Mouse (Mus musculus) ES-E14 (cell line): ENCODE measurements around the gene Nrg4. TPM values are rescaled to one million over a fixed set of nuclear protein-coding genes. Genes with fewer than 3 reads are reported as not detected.

Experiments used
- DNase-seq: peaks from one replicate; pipeline ENCODE4 v3.0.0-alpha.2; 2013; ENCODE audit warnings: low read depth, low spot score
- H3K27ac ChIP-seq: 2 replicates; pipeline ENCODE4 v1.5.1; 2012; ENCODE audit warnings: low read depth, mild to moderate bottlenecking, low read length, moderate library complexity, mixed read lengths; ENCODE audit not compliant: poor library complexity, insufficient read depth, severe bottlenecking
- H3K36me3 ChIP-seq: 2 replicates; pipeline ENCODE4 v1.6.1; 2012; ENCODE audit warnings: mild to moderate bottlenecking, low read length, moderate library complexity, mixed read lengths; ENCODE audit not compliant: control insufficient read depth, poor library complexity, insufficient read depth, severe bottlenecking
- H3K4me1 ChIP-seq, 2 experiments: fragments of 150-350 bp in 1 of 2; sonication (generic) in 1 of 2; 2 replicates each; pipeline ENCODE4 v1.6.1; 2012; ENCODE audit warnings: low read length in 2 of 2, mild to moderate bottlenecking in 1 of 2, mixed read lengths in 1 of 2; ENCODE audit not compliant: control insufficient read depth in 2 of 2, insufficient read depth in 2 of 2, poor library complexity in 1 of 2
- H3K4me3 ChIP-seq, 2 experiments: fragments of 150-350 bp in 1 of 2; sonication (generic) in 1 of 2; 2 replicates each; pipeline ENCODE4 v1.5.1; 2012; ENCODE audit warnings: low read length in 2 of 2, low read depth in 1 of 2, mild to moderate bottlenecking in 1 of 2, mixed read lengths in 1 of 2; ENCODE audit not compliant: insufficient read depth in 1 of 2, poor library complexity in 1 of 2, severe bottlenecking in 1 of 2
- H3K9ac ChIP-seq: 2 replicates; pipeline ENCODE4 v1.6.1; 2012; ENCODE audit warnings: low read depth, mild to moderate bottlenecking, low read length, mixed read lengths; ENCODE audit not compliant: poor library complexity, insufficient read depth, severe bottlenecking
- H3K9me3 ChIP-seq: fragments of 150-350 bp; sonication (generic); 2 replicates; pipeline ENCODE4 v1.6.1; 2012; ENCODE audit warnings: low read depth, mild to moderate bottlenecking, low read length; ENCODE audit not compliant: control insufficient read depth, insufficient read depth
- CHD2 ChIP-seq: IDR thresholded peaks from 2 replicates; pipeline ENCODE4 v1.6.1; 2014; ENCODE audit warnings: mild to moderate bottlenecking, low read depth, low read length, inconsistent platforms
- HCFC1 ChIP-seq: IDR thresholded peaks from 2 replicates; pipeline ENCODE4 v1.6.1; 2012; ENCODE audit warnings: low read length, inconsistent platforms, borderline replicate concordance; ENCODE audit not compliant: insufficient read depth
- MAFK ChIP-seq: IDR thresholded peaks from 2 replicates; pipeline ENCODE4 v1.6.1; 2014; ENCODE audit warnings: mild to moderate bottlenecking, low read depth, low read length, inconsistent platforms; ENCODE audit not compliant: insufficient read depth
- ZC3H11A ChIP-seq: IDR thresholded peaks from 2 replicates; pipeline ENCODE4 v1.6.1; 2012; ENCODE audit warnings: low read depth, mild to moderate bottlenecking, inconsistent platforms, low read length, borderline replicate concordance
- ZNF384 ChIP-seq: IDR thresholded peaks from 2 replicates; pipeline ENCODE4 v1.6.1; 2012; ENCODE audit warnings: low read depth, low read length, inconsistent platforms
- in situ Hi-C, 2 experiments: fragments of 600-800 bp; cut with MboI; formaldehyde crosslinking; loops; one replicate each; pipeline ENCODE4 v1.15.1; 2025; ENCODE audit warnings: low sequenced_read_pairs in 2 of 2, inconsistent platforms in 1 of 2; ENCODE audit not compliant: unreplicated experiment in 2 of 2
- total RNA-seq: library from RNA; depleted of rRNA; stranded (reverse); fragments of 300-350 nt; gene quantifications from 2 replicates; pipeline ENCODE4 v1.2.3, GENCODE M21; 2012

The Nrg4 gene
- total RNA-seq, 1 experiment, result 5.8 TPM

GRCm38 (mm10) chr9:55325061-55325460, 1.6 kb downstream of the Nrg4 start:
- H3K4me1 ChIP-seq, result peaks cover 0 to 3% of the 10 kb centered on the region in 2 experiments; a peak in 1 of 4 replicates

GRCm38 (mm10) chr9:55324516-55324915, 2.1 kb downstream of the Nrg4 start:
- Histone ChIP-seq H3K9ac (no peak overlapping the region), H3K9me3 (no peaks in the 10 kb centered on the region), H3K4me3 (no peak overlapping the region), H3K27ac (no peak overlapping the region), H3K36me3 (no peaks in the 10 kb centered on the region), H3K4me1 (peaks cover 0 to 3% of the 10 kb centered on the region in 2 experiments; a peak in 1 of 4 replicates)
- in situ Hi-C loops, result no loop called here
- no peak for DNase-seq
- TF ChIP-seq ZNF384 (0 out of 2 replicates have a peak, but pooled peaks have one; percentile 11), CHD2 (no peak)

More at GRCm38 (mm10) chr9:55325061-55325460, 1.6 kb downstream of the Nrg4 start:
- TF ChIP-seq CHD2 (no peak), ZC3H11A (no peak)
- Histone ChIP-seq H3K9me3 (no peaks in the 10 kb centered on the region), H3K27ac (no peak overlapping the region), H3K9ac (no peak overlapping the region), H3K36me3 (no peaks in the 10 kb centered on the region), H3K4me3 (no peak overlapping the region)
- DNase-seq, result no peak
- in situ Hi-C loops, result no loop called here

DNA sequence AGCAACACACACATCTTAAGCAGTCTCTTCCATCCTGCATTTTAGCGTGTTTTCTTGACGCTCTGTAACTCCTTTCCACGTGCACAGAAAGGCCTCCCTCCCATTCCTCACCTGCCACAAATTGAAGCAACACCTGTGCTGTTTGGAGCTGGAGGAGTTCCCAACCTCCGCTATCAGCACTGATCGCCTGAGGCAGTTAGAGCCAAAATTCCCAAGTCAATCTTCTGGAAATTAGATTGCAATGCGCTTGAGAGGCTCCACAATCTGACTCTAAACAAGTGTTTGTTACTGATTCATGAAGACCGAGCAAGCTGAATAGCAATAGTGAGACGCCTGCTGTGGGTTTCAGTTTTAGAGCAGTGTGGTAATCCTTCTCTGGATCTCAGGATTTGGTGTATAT, 2.6 kb downstream of the Nrg4 start:
- Histone ChIP-seq H3K9ac (no peak overlapping the region), H3K27ac (no peak overlapping the region), H3K4me3 (no peak overlapping the region), H3K36me3 (no peaks in the 10 kb centered on the region), H3K4me1 (peaks cover 0 to 3% of the 10 kb centered on the region in 2 experiments; a peak in 1 of 4 replicates), H3K9me3 (no peaks in the 10 kb centered on the region)
- no peak for DNase-seq
- in situ Hi-C loops, result no loop called here
- TF ChIP-seq CHD2 (no peak), HCFC1 (no peak), ZNF384 (no peak), ZC3H11A (no peak), MAFK (no peak)

- H3K9me3 ChIP-seq, result no peaks in the 10 kb centered on the region
- H3K36me3 ChIP-seq, result no peaks in the 10 kb centered on the region
- in situ Hi-C loops, result no loop called here
- no peak for DNase-seq
- no peak overlapping the region for H3K4me3 ChIP-seq
- H3K4me1 ChIP-seq, result no peaks in the 10 kb centered on the region
- no peak overlapping the region for H3K27ac ChIP-seq
- TF ChIP-seq CHD2, result no peak
- TF ChIP-seq HCFC1, result no peak
- TF ChIP-seq ZNF384, result no peak
- no peak for TF ChIP-seq MAFK
- no peak for TF ChIP-seq ZC3H11A
- H3K9ac ChIP-seq, result no peak overlapping the region
Observed at GRCm38 (mm10) chr9:55322641-55323040, 4.0 kb downstream of the Nrg4 start.

DNA sequence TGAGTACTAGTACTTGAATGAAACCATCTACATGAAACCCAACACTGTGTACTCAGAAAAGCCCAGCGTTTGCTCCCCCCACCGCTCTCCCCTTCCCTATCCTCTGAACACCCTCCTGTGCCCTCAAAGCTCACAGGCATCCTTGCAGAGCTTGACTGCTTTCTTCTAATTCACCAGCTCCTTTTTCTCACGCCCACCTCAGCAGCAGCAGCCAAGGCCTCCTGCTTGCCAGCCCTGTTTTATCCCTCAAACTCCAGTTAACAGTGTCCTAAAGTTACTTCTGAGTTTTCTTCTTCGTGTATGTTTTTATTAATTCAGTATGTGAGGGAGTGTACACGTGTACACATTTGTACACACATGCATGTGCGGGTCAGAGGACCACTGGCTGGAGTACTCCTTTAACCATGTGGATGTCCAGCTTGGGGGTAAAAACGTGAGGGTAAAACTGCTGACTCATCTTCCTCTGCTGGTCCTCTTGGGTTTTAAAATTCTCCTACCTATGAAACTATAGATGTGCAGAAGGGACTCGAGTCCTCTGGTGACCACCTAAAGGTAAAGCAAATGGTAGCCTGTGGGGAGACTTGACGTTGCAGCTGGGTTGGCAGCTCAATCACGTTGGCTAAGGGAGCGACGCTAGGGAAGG, 12.9 kb downstream of the Nrg4 start:
- H3K27ac ChIP-seq, result no peak overlapping the region
- in situ Hi-C loops, result no loop called here
- DNase-seq, result no peak

More for the DNA sequence above, 12.9 kb downstream of the Nrg4 start:
- no peaks in the 10 kb centered on the region for H3K9me3 ChIP-seq
- H3K36me3 ChIP-seq, result no peaks in the 10 kb centered on the region
- H3K9ac ChIP-seq, result no peak overlapping the region
- peaks cover 0 to 2% of the 10 kb centered on the region in 2 experiments; a peak in 1 of 4 replicates for H3K4me1 ChIP-seq
- no peak overlapping the region for H3K4me3 ChIP-seq
- TF ChIP-seq ZC3H11A, result no peak
- TF ChIP-seq HCFC1, result no peak
- TF ChIP-seq CHD2, result no peak
- TF ChIP-seq MAFK, result peak; percentile 79
